Mouse (Mus musculus): ENCODE measurements at regions not wholly inside any gene's neighbourhood (a gene's known extent, or its start where the extent isn't known, plus 50 kb on each side); places are given as distances from the start of the nearest gene placed in this dataset.

GRCm38 (mm10) chr6:84385696-84386095 is 208.0 kb downstream of the Cyp26b1 start:
- peak; percentile 36 for DNase-seq (ENCODE audit: low spot score)

- DNase-seq (ENCODE audit: low spot score): no peak
Observed at GRCm38 (mm10) chr6:84383718-84384117, 210.0 kb downstream of the Cyp26b1 start.

GRCm38 (mm10) chr6:84383141-84383540 is 210.6 kb downstream of the Cyp26b1 start:
- no peak for DNase-seq (ENCODE audit: low spot score)

- DNase-seq (ENCODE audit: low spot score): no peak
Observed at GRCm38 (mm10) chr6:84381571-84381970, 212.1 kb downstream of the Cyp26b1 start.

- DNase-seq (ENCODE audit: low spot score): no peak
Observed at GRCm38 (mm10) chr6:84376666-84377065, 217.0 kb downstream of the Cyp26b1 start.

GRCm38 (mm10) chr6:84375498-84375897 is 218.2 kb downstream of the Cyp26b1 start:
- peak; percentile 36 for DNase-seq (ENCODE audit: low spot score)

- DNase-seq (ENCODE audit: low spot score): no peak
Observed at GRCm38 (mm10) chr6:84366365-84366764, 227.3 kb downstream of the Cyp26b1 start.

- no peak for DNase-seq (ENCODE audit: low spot score)
Observed at GRCm38 (mm10) chr6:84365914-84366313, 227.8 kb downstream of the Cyp26b1 start.

- no peak for DNase-seq (ENCODE audit: low spot score)
Observed at GRCm38 (mm10) chr6:84364964-84365363, 228.7 kb downstream of the Cyp26b1 start.

GRCm38 (mm10) chr6:84362331-84362730 is 231.4 kb downstream of the Cyp26b1 start:
- DNase-seq (ENCODE audit: low spot score): no peak

- DNase-seq (ENCODE audit: low spot score): no peak
Observed at GRCm38 (mm10) chr6:84357911-84358310, 235.8 kb downstream of the Cyp26b1 start.

- no peak for DNase-seq (ENCODE audit: low spot score)
Observed at GRCm38 (mm10) chr6:84353425-84354220, 240.1 kb downstream of the Cyp26b1 start.

GRCm38 (mm10) chr6:84344936-84345335 is 248.8 kb downstream of the Cyp26b1 start:
- no peak for DNase-seq (ENCODE audit: low spot score)

GRCm38 (mm10) chr6:84333666-84334179 is 260.0 kb downstream of the Cyp26b1 start:
- DNase-seq (ENCODE audit: low spot score): no peak

- DNase-seq (ENCODE audit: low spot score): no peak
Observed at GRCm38 (mm10) chr6:84329106-84329505, 264.6 kb downstream of the Cyp26b1 start.

GRCm38 (mm10) chr6:84328030-84328390 is 265.7 kb downstream of the Cyp26b1 start:
- DNase-seq (ENCODE audit: low spot score): no peak

- DNase-seq (ENCODE audit: low spot score): no peak
Observed at GRCm38 (mm10) chr6:84327306-84328029, 266.2 kb downstream of the Cyp26b1 start.

GRCm38 (mm10) chr6:84325384-84326114 is 268.2 kb downstream of the Cyp26b1 start:
- peak; percentile 9 for DNase-seq (ENCODE audit: low spot score)

GRCm38 (mm10) chr6:84324185-84324584 is 269.5 kb downstream of the Cyp26b1 start:
- DNase-seq (ENCODE audit: low spot score): no peak

- no peak for DNase-seq (ENCODE audit: low spot score)
Observed at GRCm38 (mm10) chr6:84322528-84322927, 271.2 kb downstream of the Cyp26b1 start.

GRCm38 (mm10) chr6:84320586-84320985 is 273.1 kb downstream of the Cyp26b1 start:
- peak; percentile 10 for DNase-seq (ENCODE audit: low spot score)

- no peak for DNase-seq (ENCODE audit: low spot score)
Observed at GRCm38 (mm10) chr6:84318774-84319173, 274.9 kb downstream of the Cyp26b1 start.
